Mouse (Mus musculus) ES-Bruce4 (cell line): Measurements from ENCODE around the gene Rrp7a. TPM values are rescaled to one million over a fixed set of nuclear protein-coding genes. Genes with fewer than 3 reads are reported as not detected.
"Not testable (repeated sequence)": the region's sequence is repeated elsewhere in the genome, so short reads cannot be mapped to it uniquely, and the experiment has no call there.

Experiments
- H3K27ac ChIP-seq: 2 replicates; pipeline ENCODE4 v1.5.1; 2012; ENCODE audit warnings: low read length, inconsistent platforms; ENCODE audit not compliant: insufficient read depth
- H3K27me3 ChIP-seq: 2 replicates; pipeline ENCODE4 v1.6.1; 2012; ENCODE audit warnings: mild to moderate bottlenecking, low read length, inconsistent platforms; ENCODE audit not compliant: control insufficient read depth, poor library complexity, insufficient read depth, severe bottlenecking
- H3K36me3 ChIP-seq: 2 replicates; pipeline ENCODE4 v1.6.1; 2012; ENCODE audit warnings: inconsistent platforms, mild to moderate bottlenecking, low read length, moderate library complexity; ENCODE audit not compliant: control insufficient read depth, poor library complexity, insufficient read depth, severe bottlenecking
- H3K4me1 ChIP-seq: one replicate; pipeline ENCODE4 v1.8.1; 2011; ENCODE audit warnings: low read length; ENCODE audit not compliant: control insufficient read depth, insufficient read depth
- H3K4me3 ChIP-seq: 2 replicates; pipeline ENCODE4 v1.5.1; 2011; ENCODE audit warnings: low read depth, mild to moderate bottlenecking, low read length
- H3K9ac ChIP-seq: 2 replicates; pipeline ENCODE4 v1.6.1; 2012; ENCODE audit warnings: low read depth, mild to moderate bottlenecking, inconsistent platforms; ENCODE audit not compliant: poor library complexity, severe bottlenecking
- H3K9me3 ChIP-seq: replicated peaks from 2 replicates; pipeline ENCODE4 v1.6.1; 2012; ENCODE audit warnings: mild to moderate bottlenecking, low read length, inconsistent platforms; ENCODE audit not compliant: control insufficient read depth, poor library complexity, insufficient read depth, severe bottlenecking
- CTCF ChIP-seq: IDR thresholded peaks from one replicate; pipeline ENCODE4 v1.8.1; 2011; ENCODE audit warnings: low read depth, low read length
- EP300 ChIP-seq: IDR thresholded peaks from 2 replicates; pipeline ENCODE4 v1.6.1; 2011; ENCODE audit warnings: low read depth, low read length; ENCODE audit not compliant: insufficient read depth
- POLR2A ChIP-seq: IDR thresholded peaks from one replicate; pipeline ENCODE4 v1.8.1; 2011; ENCODE audit warnings: low read length; ENCODE audit not compliant: insufficient read depth
- polyA plus RNA-seq: library from polyadenylated mRNA; stranded (reverse); fragments of >200 nt; gene quantifications from 2 replicates; pipeline ENCODE4 v1.2.4, GENCODE M21; 2011; ENCODE audit warnings: low read depth; ENCODE audit not compliant: missing spikeins, insufficient read depth, insufficient read length

Rrp7a gene
- polyA plus RNA-seq, 1 experiment, result 90.8 TPM

DNA sequence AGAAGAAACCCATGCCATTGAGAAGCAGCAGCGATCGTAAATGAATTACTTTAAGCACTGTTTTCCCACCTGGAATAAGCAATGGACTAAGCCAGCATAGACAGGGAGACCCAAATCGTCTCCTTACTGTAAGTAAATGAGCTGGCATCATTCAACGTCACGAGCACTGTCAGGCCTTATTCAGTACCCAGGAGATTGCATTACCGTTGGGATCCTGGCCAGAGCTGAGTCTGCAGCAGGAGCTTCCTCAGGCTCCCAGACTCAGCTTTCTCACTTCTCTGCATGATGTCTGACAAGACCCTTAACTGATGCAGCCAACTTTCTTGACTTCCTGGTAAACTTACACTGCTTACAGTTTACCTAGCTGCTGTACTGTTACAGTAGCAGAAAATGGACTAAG lies 12.1 kb upstream of the Rrp7a start:
- TF ChIP-seq EP300 (no peak), CTCF (no peak), POLR2A (no peak)
- Histone ChIP-seq H3K9me3 (no peaks in the 10 kb centered on the region), H3K4me1 (no peaks in the 10 kb centered on the region), H3K27ac (no peak overlapping the region), H3K4me3 (no peak overlapping the region), H3K27me3 (no peaks in the 10 kb centered on the region), H3K9ac (no peak overlapping the region), H3K36me3 (peaks cover 75% of the 10 kb centered on the region)

DNA sequence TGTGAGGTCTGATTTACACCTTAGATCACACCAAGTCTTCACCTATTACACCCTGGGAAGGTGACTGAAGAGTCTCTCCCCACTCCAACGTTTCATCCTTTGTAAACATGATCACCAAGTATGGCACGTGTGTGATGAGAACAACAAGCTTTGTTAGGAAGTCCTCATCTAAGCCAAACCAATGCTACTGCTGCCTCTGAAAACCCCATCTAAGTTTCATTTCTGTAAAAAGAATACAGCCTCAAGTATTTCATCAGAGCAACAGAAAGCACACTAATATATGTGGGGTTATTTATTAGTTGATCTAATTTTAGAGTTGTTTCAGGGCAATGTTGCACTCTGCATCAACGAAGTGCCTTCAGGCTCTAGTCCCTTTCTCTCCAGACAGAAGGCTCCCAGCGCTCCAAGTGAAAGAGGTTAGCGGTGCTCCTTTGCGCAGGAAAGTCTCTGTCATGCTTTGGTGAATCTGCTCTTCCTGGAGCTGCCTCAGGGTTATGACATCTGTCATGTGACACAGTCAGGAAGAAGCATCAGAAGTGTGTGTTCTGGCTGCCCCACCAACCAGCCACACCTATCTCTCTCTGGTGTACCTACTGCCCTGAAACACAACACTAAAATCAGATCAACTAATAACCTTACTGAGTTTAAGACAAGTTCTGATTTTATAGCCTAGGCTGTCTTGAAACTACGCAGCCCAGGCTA lies 7.1 kb upstream of the Rrp7a start:
- no peak overlapping the region for H3K4me3 ChIP-seq
- H3K4me1 ChIP-seq, result no peaks in the 10 kb centered on the region
- no peak overlapping the region for H3K27ac ChIP-seq
- H3K9ac ChIP-seq, result no peak overlapping the region
- no peaks in the 10 kb centered on the region for H3K27me3 ChIP-seq
- H3K36me3 ChIP-seq, result peaks cover 69% of the 10 kb centered on the region
- TF ChIP-seq CTCF (no peak), POLR2A (no peak), EP300 (no peak)
- H3K9me3 ChIP-seq, result no peaks in the 10 kb centered on the region

DNA sequence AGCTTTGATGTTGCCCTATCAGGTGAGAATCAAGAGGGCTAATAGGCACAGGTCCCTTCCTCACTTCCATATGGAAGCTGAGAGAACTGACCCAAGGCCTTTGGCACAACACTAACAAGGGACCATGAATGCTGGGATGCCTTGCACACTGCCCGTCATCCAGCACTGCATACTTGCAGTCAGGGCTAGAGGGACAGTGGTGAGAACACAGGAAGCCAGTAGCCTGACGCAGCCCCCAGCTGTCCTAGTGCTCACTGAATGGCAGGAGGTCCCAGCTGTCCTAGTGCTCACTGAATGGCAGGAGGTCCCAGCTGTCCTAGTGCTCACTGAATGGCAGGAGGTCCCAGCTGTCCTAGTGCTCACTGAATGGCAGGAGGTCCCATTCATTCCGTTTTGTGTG lies 4.4 kb upstream of the Rrp7a start:
- peaks cover 50% of the 10 kb centered on the region for H3K36me3 ChIP-seq
- H3K4me1 ChIP-seq, result not testable (repeated sequence)

DNA sequence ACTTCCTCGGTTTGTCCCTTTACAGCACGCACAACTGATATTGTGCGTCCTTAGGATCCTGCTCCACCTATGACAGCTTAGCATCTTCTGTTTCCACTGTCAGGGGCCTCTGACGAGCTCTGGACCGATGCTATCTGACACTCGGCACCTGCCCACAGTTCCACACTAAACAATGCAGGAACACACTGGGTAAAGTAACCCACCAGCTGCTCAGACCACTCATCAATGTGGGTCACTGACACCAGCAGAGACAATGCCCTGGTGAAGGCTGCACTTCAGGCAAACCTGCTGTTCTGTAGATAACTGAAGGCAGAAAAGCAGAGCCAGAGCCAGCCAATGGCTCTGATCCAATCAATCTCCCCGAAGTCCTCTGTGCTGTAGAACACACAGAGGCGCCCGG lies 4.0 kb upstream of the Rrp7a start:
- no peaks in the 10 kb centered on the region for H3K27me3 ChIP-seq
- no peaks in the 10 kb centered on the region for H3K4me1 ChIP-seq
- peaks cover 46% of the 10 kb centered on the region for H3K36me3 ChIP-seq
- TF ChIP-seq EP300 (no peak), CTCF (no peak), POLR2A (no peak)
- H3K9ac ChIP-seq, result no peak overlapping the region
- H3K27ac ChIP-seq, result no peak overlapping the region
- no peak overlapping the region for H3K4me3 ChIP-seq
- H3K9me3 ChIP-seq, result no peaks in the 10 kb centered on the region

More for the DNA sequence above, 4.4 kb upstream of the Rrp7a start:
- H3K27ac ChIP-seq, H3K27me3 ChIP-seq, H3K4me3 ChIP-seq, H3K9ac ChIP-seq, H3K9me3 ChIP-seq: not testable (repeated sequence)

DNA sequence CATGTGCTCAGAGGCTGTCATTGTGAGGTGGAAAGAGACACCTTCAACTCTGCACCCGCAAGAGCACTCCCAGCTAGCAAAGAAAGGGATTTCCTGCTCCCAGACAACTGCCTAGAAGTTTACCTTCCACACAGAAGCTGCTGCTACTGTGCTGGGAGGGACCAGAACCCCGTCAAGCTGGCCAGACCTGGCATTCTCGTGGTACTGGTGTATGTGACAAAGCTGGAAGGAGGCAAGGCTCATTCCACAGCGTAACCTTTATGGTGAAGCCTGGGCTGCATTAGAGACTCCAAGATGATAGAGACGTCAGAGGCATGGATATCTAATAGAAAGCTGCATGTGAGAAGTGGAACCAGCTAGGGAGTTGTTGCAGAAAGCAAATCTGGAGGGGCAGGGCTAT lies 2.0 kb upstream of the Rrp7a start:
- peaks cover 28% of the 10 kb centered on the region for H3K36me3 ChIP-seq
- H3K9ac ChIP-seq, result no peak overlapping the region
- H3K4me3 ChIP-seq, result no peak overlapping the region
- H3K27me3 ChIP-seq, result no peaks in the 10 kb centered on the region
- no peaks in the 10 kb centered on the region for H3K9me3 ChIP-seq
- TF ChIP-seq CTCF (no peak), POLR2A (no peak), EP300 (no peak)
- H3K4me1 ChIP-seq, result no peaks in the 10 kb centered on the region
- H3K27ac ChIP-seq, result no peak overlapping the region

DNA sequence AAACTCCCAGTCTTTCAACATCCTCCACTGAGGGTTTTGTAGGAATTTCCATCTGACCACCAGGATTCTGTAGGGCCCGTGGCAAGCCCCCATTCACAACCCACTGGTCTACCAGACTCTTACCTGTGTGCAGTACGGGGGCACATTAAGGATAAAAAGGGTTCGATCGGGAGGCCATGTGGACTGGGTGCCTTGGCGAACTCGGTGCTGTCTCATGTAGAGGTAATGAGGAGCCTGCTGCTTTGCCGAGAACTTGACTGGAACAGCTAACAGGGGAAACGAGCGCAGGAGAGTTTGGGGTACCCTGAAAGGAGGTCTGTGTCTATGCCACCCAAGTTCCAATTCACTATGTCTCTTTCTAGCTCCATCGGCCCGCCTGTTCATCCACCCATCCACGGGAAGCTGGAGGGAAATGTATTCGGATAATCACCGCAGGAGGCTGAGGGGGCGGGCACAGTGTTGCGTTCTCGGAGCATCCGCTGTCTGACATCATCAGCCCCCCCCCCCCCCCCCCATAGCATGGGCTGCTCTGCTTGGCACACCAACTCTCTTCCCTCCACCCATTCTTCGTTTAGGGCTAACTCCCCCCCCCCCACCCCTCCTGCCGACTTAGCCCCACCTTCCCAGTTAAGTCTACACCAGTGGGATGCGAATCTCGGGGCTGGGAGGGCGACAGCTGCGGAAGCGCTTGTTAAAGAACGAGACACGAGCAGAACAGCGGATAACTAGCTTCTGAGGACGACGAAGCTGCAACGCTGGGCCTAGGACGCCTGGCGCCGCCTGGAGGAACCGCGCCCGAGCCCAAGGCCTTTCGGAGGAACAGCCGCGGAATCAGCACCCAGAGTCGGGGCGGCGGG lies 664 bp downstream of the Rrp7a start:
- Histone ChIP-seq H3K27ac (no peak overlapping the region), H3K27me3 (no peaks in the 10 kb centered on the region), H3K36me3 (peaks cover 27% of the 10 kb centered on the region), H3K9ac (peak overlapping the region; percentile 63), H3K4me1 (no peaks in the 10 kb centered on the region), H3K4me3 (peak overlapping the region; percentile 81), H3K9me3 (no peaks in the 10 kb centered on the region)
- no peak for TF ChIP-seq EP300
- TF ChIP-seq CTCF, result no peak
- TF ChIP-seq POLR2A, result no peak
